12 mouse cellular contexts compared by ENCODE assay signal in the genomic region with DNA sequence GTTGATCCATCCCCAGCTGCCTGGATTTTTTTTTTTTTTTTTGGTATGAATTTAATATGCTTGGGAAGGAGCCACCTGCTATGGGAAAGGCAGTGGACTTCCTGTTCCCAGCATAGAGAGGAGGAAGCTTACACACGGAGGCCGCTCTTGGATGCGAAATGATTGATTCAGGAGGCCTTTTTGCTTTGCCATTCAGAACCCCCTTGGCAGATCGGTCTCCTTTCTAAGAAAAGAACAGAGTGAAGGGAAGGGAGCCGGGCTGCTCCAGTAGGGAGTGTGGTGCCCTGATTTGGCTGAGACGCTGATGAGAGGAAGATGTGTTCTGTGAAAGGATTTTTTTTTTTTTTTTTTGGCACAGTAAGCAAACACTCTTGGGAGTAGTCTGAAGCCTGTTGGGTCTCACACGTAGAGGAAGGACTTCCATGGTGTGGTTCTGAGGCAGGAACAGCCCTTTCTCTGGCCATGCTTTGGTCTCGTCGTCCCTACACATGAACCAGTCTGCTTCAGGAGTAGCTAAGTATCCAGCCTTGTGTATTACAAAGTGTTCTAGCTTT. TPM values are rescaled to one million over a fixed set of nuclear protein-coding genes. Genes with fewer than 3 reads are reported as not detected.
DNase-seq lines count a peak whose midpoint lies in the region; ATAC-seq and TF ChIP-seq lines count a peak whose summit lies in the region.
"Had no signal": no experiment of that assay in that cellular context is flagged by ENCODE, and none has a peak within 500 bp of the region (broad histone marks: within the 10 kb centered on the region; RNA-seq: fewer than 3 reads in every experiment).

No protein-coding gene starts in this region.

- TF ChIP-seq CTCF in midbrain, postnatal 0 days (IDR thresholded peaks at IDR 0.05): no peak

- no peak for ATAC-seq in forebrain, embryonic 14.5 days
- no peak for ATAC-seq in forebrain, embryonic 11.5 days (replicated peaks; ENCODE audit: low FRiP score)
- no peak for ATAC-seq in hindbrain, embryonic 13.5 days (ENCODE audit: low FRiP score)
- ATAC-seq in hindbrain, embryonic 12.5 days (ENCODE audit: low FRiP score): no peak
- no peak for ATAC-seq in midbrain, postnatal 0 days (ENCODE audit: low FRiP score)
- ATAC-seq in midbrain, embryonic 11.5 days (ENCODE audit: low FRiP score): no peak
- ATAC-seq: intestine, embryonic 16.5 days had no signal

- H3K4me1 ChIP-seq in forebrain, embryonic 14.5 days (ENCODE audit: control insufficient read depth, insufficient read depth, low read length): no peaks in the 10 kb centered on the region
- no peaks in the 10 kb centered on the region for H3K4me1 ChIP-seq in forebrain, embryonic 11.5 days (replicated peaks; ENCODE audit: control insufficient read depth, insufficient read depth, low read length)
- H3K4me1 ChIP-seq in hindbrain, embryonic 13.5 days (replicated peaks): peaks cover 19% of the 10 kb centered on the region
- H3K4me1 ChIP-seq in hindbrain, embryonic 12.5 days: peaks cover 8% of the 10 kb centered on the region
- H3K4me1 ChIP-seq in midbrain, postnatal 0 days (ENCODE audit: insufficient read depth, low read length): peaks cover 13% of the 10 kb centered on the region
- no peaks in the 10 kb centered on the region for H3K4me1 ChIP-seq in midbrain, embryonic 11.5 days (ENCODE audit: control insufficient read depth, insufficient read depth, low read length)
- H3K4me1 ChIP-seq: stomach, embryonic 15.5 days had no signal

- H3K9me3 ChIP-seq in forebrain, embryonic 14.5 days (replicated peaks; ENCODE audit: control insufficient read depth, low read length): no peaks in the 10 kb centered on the region
- H3K9me3 ChIP-seq in forebrain, embryonic 11.5 days (ENCODE audit: control insufficient read depth, low read length): no peaks in the 10 kb centered on the region
- no peaks in the 10 kb centered on the region for H3K9me3 ChIP-seq in hindbrain, embryonic 13.5 days
- no peaks in the 10 kb centered on the region for H3K9me3 ChIP-seq in hindbrain, embryonic 12.5 days (replicated peaks)
- no peaks in the 10 kb centered on the region for H3K9me3 ChIP-seq in midbrain, postnatal 0 days (ENCODE audit: low read length)
- no peaks in the 10 kb centered on the region for H3K9me3 ChIP-seq in midbrain, embryonic 11.5 days (ENCODE audit: control insufficient read depth, low read length)
- H3K9me3 ChIP-seq: megakaryocyte, embryonic 14.5 days; stomach, embryonic 15.5 days had no signal

- H3K27me3 ChIP-seq in forebrain, embryonic 14.5 days (replicated peaks; ENCODE audit: control insufficient read depth, insufficient read depth, low read length): no peaks in the 10 kb centered on the region
- no peaks in the 10 kb centered on the region for H3K27me3 ChIP-seq in forebrain, embryonic 11.5 days (ENCODE audit: control insufficient read depth, insufficient read depth, low read length)
- H3K27me3 ChIP-seq in hindbrain, embryonic 13.5 days: no peaks in the 10 kb centered on the region
- no peaks in the 10 kb centered on the region for H3K27me3 ChIP-seq in hindbrain, embryonic 12.5 days
- no peaks in the 10 kb centered on the region for H3K27me3 ChIP-seq in midbrain, postnatal 0 days (ENCODE audit: insufficient read depth, low read length)
- no peaks in the 10 kb centered on the region for H3K27me3 ChIP-seq in midbrain, embryonic 11.5 days (ENCODE audit: control insufficient read depth, insufficient read depth, low read length)
- H3K27me3 ChIP-seq: megakaryocyte, embryonic 14.5 days; stomach, embryonic 15.5 days had no signal

- peaks cover 71% of the 10 kb centered on the region for H3K36me3 ChIP-seq in forebrain, embryonic 14.5 days (ENCODE audit: control insufficient read depth, insufficient read depth, low read length)
- no peaks in the 10 kb centered on the region; the same call in 1 of the 2 replicates for H3K36me3 ChIP-seq in forebrain, embryonic 11.5 days (ENCODE audit: control insufficient read depth, insufficient read depth, low read length)
- H3K36me3 ChIP-seq in hindbrain, embryonic 13.5 days: peaks cover 86% of the 10 kb centered on the region
- H3K36me3 ChIP-seq in hindbrain, embryonic 12.5 days: peaks cover 77% of the 10 kb centered on the region
- peaks cover 37% of the 10 kb centered on the region for H3K36me3 ChIP-seq in midbrain, postnatal 0 days (ENCODE audit: insufficient read depth, low read length)
- H3K36me3 ChIP-seq in midbrain, embryonic 11.5 days (ENCODE audit: control insufficient read depth, insufficient read depth, low read length): peaks cover 15% of the 10 kb centered on the region

- no peak overlapping the region for H3K27ac ChIP-seq in forebrain, embryonic 14.5 days (ENCODE audit: low read depth, low read length)
- no peak overlapping the region for H3K27ac ChIP-seq in forebrain, embryonic 11.5 days (ENCODE audit: low read depth, low read length)
- H3K27ac ChIP-seq in hindbrain, embryonic 13.5 days: 0 out of 2 replicates have a peak overlapping the region, but pooled peaks have one; percentile 31
- no peak overlapping the region for H3K27ac ChIP-seq in hindbrain, embryonic 12.5 days
- no peak overlapping the region for H3K27ac ChIP-seq in midbrain, postnatal 0 days (ENCODE audit: low read depth, low read length)
- no peak overlapping the region for H3K27ac ChIP-seq in midbrain, embryonic 11.5 days (ENCODE audit: low read depth, low read length)
- H3K27ac ChIP-seq: stomach, embryonic 15.5 days had no signal

- no peak overlapping the region for H3K4me2 ChIP-seq in forebrain, embryonic 14.5 days (ENCODE audit: low read length)
- H3K4me2 ChIP-seq in forebrain, embryonic 11.5 days (ENCODE audit: low read depth, low read length, severe bottlenecking): no peak overlapping the region
- H3K4me2 ChIP-seq in hindbrain, embryonic 13.5 days: no peak overlapping the region
- H3K4me2 ChIP-seq in hindbrain, embryonic 12.5 days (replicated peaks): no peak overlapping the region
- H3K4me2 ChIP-seq in midbrain, postnatal 0 days (ENCODE audit: low read depth, low read length, poor library complexity, severe bottlenecking): no peak overlapping the region
- H3K4me2 ChIP-seq in midbrain, embryonic 11.5 days: no peak overlapping the region
- H3K4me2 ChIP-seq: lung, embryonic 14.5 days; stomach, embryonic 15.5 days had no signal

- H3K4me3 ChIP-seq in forebrain, embryonic 14.5 days (ENCODE audit: low read depth, low read length): no peak overlapping the region
- no peak overlapping the region for H3K4me3 ChIP-seq in forebrain, embryonic 11.5 days (ENCODE audit: low read depth, low read length)
- H3K4me3 ChIP-seq in hindbrain, embryonic 13.5 days: no peak overlapping the region
- no peak overlapping the region for H3K4me3 ChIP-seq in hindbrain, embryonic 12.5 days
- no peak overlapping the region for H3K4me3 ChIP-seq in midbrain, postnatal 0 days (ENCODE audit: low read depth, low read length)
- H3K4me3 ChIP-seq in midbrain, embryonic 11.5 days (ENCODE audit: low read depth, low read length): no peak overlapping the region
- H3K4me3 ChIP-seq: megakaryocyte, embryonic 14.5 days; stomach, embryonic 15.5 days had no signal

- H3K9ac ChIP-seq in forebrain, embryonic 14.5 days (ENCODE audit: low read length): no peak overlapping the region
- H3K9ac ChIP-seq in forebrain, embryonic 11.5 days (ENCODE audit: low read length): no peak overlapping the region
- H3K9ac ChIP-seq in hindbrain, embryonic 13.5 days: no peak overlapping the region
- no peak overlapping the region for H3K9ac ChIP-seq in hindbrain, embryonic 12.5 days
- no peak overlapping the region for H3K9ac ChIP-seq in midbrain, postnatal 0 days (replicated peaks; ENCODE audit: low read length, poor library complexity, severe bottlenecking)
- H3K9ac ChIP-seq in midbrain, embryonic 11.5 days (ENCODE audit: low read length): no peak overlapping the region
- H3K9ac ChIP-seq: lung, embryonic 14.5 days; stomach, embryonic 15.5 days had no signal

- WGBS in forebrain, embryonic 14.5 days: 73% methylated on average over 9 of the region's 9 CpGs
- 91% methylated on average over 9 of the region's 9 CpGs for WGBS in forebrain, embryonic 11.5 days
- WGBS in hindbrain, embryonic 13.5 days: 76% methylated on average over 9 of the region's 9 CpGs
- WGBS in hindbrain, embryonic 12.5 days: 88% methylated on average over 9 of the region's 9 CpGs
- 75% methylated on average over 9 of the region's 9 CpGs for WGBS in midbrain, postnatal 0 days
- WGBS in midbrain, embryonic 11.5 days: 90% methylated on average over 9 of the region's 9 CpGs

- DNase-seq in forebrain, embryonic 14.5 days (ENCODE audit: low spot score): peak; percentile 35
- DNase-seq in forebrain, embryonic 11.5 days (ENCODE audit: low spot score): no peak
- DNase-seq in midbrain, postnatal 0 days (ENCODE audit: low spot score): peak; percentile 49
- DNase-seq in midbrain, embryonic 11.5 days (ENCODE audit: low spot score, missing footprints): no peak
- DNase-seq in telencephalon, adult 2 months (ENCODE audit: low read depth, low spot score): peak; percentile 67
- no peak for DNase-seq in gastrocnemius, postnatal 25 days
- DNase-seq: lung, embryonic 14.5 days had no signal

RNA-seq across cellular contexts. Expression of a gene that starts 42.3 kb away (rescaled TPM):
- not detected in 2 replicates for polyA plus RNA-seq in forebrain, embryonic 14.5 days (2014; fragmentation: Nextera tagmentation; extraction: Ambion mirVana)
- not detected in 2 replicates for polyA plus RNA-seq in forebrain, embryonic 11.5 days (2014; fragmentation: Nextera tagmentation; extraction: Ambion mirVana)
- polyA plus RNA-seq in hindbrain, embryonic 13.5 days (2015; fragmentation: Nextera tagmentation; extraction: Ambion mirVana): not detected in 2 replicates
- not detected in 2 replicates for polyA plus RNA-seq in hindbrain, embryonic 12.5 days (2016; fragmentation: Nextera tagmentation; extraction: Ambion mirVana)
- 1.2 TPM in 1 of 2 replicates, not detected in the other for total RNA-seq in midbrain, postnatal 0 days (2014; rRNA removed)
- not detected in 2 replicates for polyA plus RNA-seq in midbrain, postnatal 0 days (2015; fragmentation: Nextera tagmentation; extraction: Ambion mirVana)
- not detected in 2 replicates for polyA plus RNA-seq in midbrain, embryonic 11.5 days (2014; fragmentation: Nextera tagmentation; extraction: Ambion mirVana)
- 1 to 10 TPM; 4.4 to 5.0 TPM for total RNA-seq in gastrocnemius, postnatal 25 days (2021)
- polyA plus RNA-seq: intestine, embryonic 16.5 days; lung, embryonic 14.5 days; stomach, embryonic 15.5 days had no signal

RNA-seq across cellular contexts. Expression of a gene that starts 51.9 kb away (rescaled TPM):
- 0.10 and 0.11 TPM in 2 replicates for polyA plus RNA-seq in forebrain, embryonic 14.5 days (2014; fragmentation: Nextera tagmentation; extraction: Ambion mirVana)
- polyA plus RNA-seq in forebrain, embryonic 11.5 days (2014; fragmentation: Nextera tagmentation; extraction: Ambion mirVana): 0.19 and 0.39 TPM in 2 replicates
- polyA plus RNA-seq in hindbrain, embryonic 13.5 days (2015; fragmentation: Nextera tagmentation; extraction: Ambion mirVana): 0.14 TPM in 1 of 2 replicates, not detected in the other
- polyA plus RNA-seq in hindbrain, embryonic 12.5 days (2016; fragmentation: Nextera tagmentation; extraction: Ambion mirVana): 0.34 and 0.42 TPM in 2 replicates
- not detected in 2 replicates for total RNA-seq in midbrain, postnatal 0 days (2014; rRNA removed)
- 0.26 TPM in 1 of 2 replicates, not detected in the other for polyA plus RNA-seq in midbrain, postnatal 0 days (2015; fragmentation: Nextera tagmentation; extraction: Ambion mirVana)
- 0.18 TPM in 1 of 2 replicates, not detected in the other for polyA plus RNA-seq in midbrain, embryonic 11.5 days (2014; fragmentation: Nextera tagmentation; extraction: Ambion mirVana)
- total RNA-seq in gastrocnemius, postnatal 25 days (2021): under 1 TPM in 1 of 2 experiments, not detected in 1; 0.18 TPM

Comparison
In these comparisons a context has a peak if more than half of its experiments do, and no peak if none do; other contexts are left out.
1. DNase-seq: peak in forebrain, embryonic 14.5 days (single experiment), midbrain, postnatal 0 days (single experiment) and telencephalon, adult 2 months (single experiment); none in forebrain, embryonic 11.5 days (single experiment), midbrain, embryonic 11.5 days (single experiment) and gastrocnemius, postnatal 25 days (single experiment).